Mouse (Mus musculus) forebrain, embryonic 11.5 days (tissue): Measurements from ENCODE around the gene Epha6. TPM values are rescaled to one million over a fixed set of nuclear protein-coding genes. Genes with fewer than 3 reads are reported as not detected.

Experiments used
- ATAC-seq: fragments of 200-750 bp; cut with Nextera tagmentation; replicated peaks from 2 replicates; pipeline ENCODE4 v1.8.0; 2017; ENCODE audit warnings: moderate TSS enrichment; ENCODE audit not compliant: low FRiP score
- DNase-seq: peaks from one replicate; pipeline ENCODE4 v3.0.0-alpha.2; 2017; ENCODE audit warnings: low spot score
- H3K27ac ChIP-seq: fragments of 300-500 bp; sonication (generic); 2 replicates; pipeline ENCODE4 v1.5.1; 2014; ENCODE audit warnings: low read depth, low read length
- H3K27me3 ChIP-seq: fragments of 300-500 bp; sonication (generic); 2 replicates; pipeline ENCODE4 v1.6.1; 2014; ENCODE audit warnings: mild to moderate bottlenecking, low read length, mixed read lengths; ENCODE audit not compliant: control insufficient read depth, insufficient read depth
- H3K36me3 ChIP-seq: fragments of 300-500 bp; sonication (generic); 2 replicates; pipeline ENCODE4 v1.6.1; 2014; ENCODE audit warnings: mild to moderate bottlenecking, low read length, moderate library complexity, mixed read lengths; ENCODE audit not compliant: control insufficient read depth, insufficient read depth
- H3K4me1 ChIP-seq: fragments of 300-500 bp; sonication (generic); replicated peaks from 2 replicates; pipeline ENCODE4 v1.6.1; 2014; ENCODE audit warnings: low read length, mixed read lengths; ENCODE audit not compliant: control insufficient read depth, insufficient read depth
- H3K4me2 ChIP-seq: fragments of 300-500 bp; sonication (generic); 2 replicates; pipeline ENCODE4 v1.6.1; 2014; ENCODE audit warnings: low read depth, mild to moderate bottlenecking, low read length, moderate library complexity, mixed read lengths; ENCODE audit not compliant: severe bottlenecking
- H3K4me3 ChIP-seq: fragments of 300-500 bp; sonication (generic); 2 replicates; pipeline ENCODE4 v1.5.1; 2014; ENCODE audit warnings: low read depth, low read length
- H3K9ac ChIP-seq: fragments of 300-500 bp; sonication (generic); 2 replicates; pipeline ENCODE4 v1.6.1; 2014; ENCODE audit warnings: low read length
- H3K9me3 ChIP-seq: fragments of 300-500 bp; sonication (generic); 2 replicates; pipeline ENCODE4 v1.6.1; 2016; ENCODE audit warnings: low read length, mixed read lengths; ENCODE audit not compliant: control insufficient read depth
- WGBS: fragments of 180-500 bp; shearing (Covaris S2); extraction: QIAGEN DNeasy Blood & Tissue Kit; methylation state at CpG from one replicate; pipeline ENCODE4 v1.1.7; 2014; 5-methylcytosine and 5-hydroxymethylcytosine counted together
- polyA plus RNA-seq: library from polyadenylated mRNA; unstranded; fragments of >200 nt; fragmentation: Nextera tagmentation; extraction: Ambion mirVana; gene quantifications from 2 replicates; pipeline ENCODE4 v1.2.1, GENCODE M21; 2014

The Epha6 gene
- polyA plus RNA-seq, 1 experiment from 2014 or later: 0.68 TPM

- no peaks in the 10 kb centered on the region for H3K4me1 ChIP-seq
- no peaks in the 10 kb centered on the region for H3K36me3 ChIP-seq
- H3K27ac ChIP-seq: no peak overlapping the region
- no peaks in the 10 kb centered on the region for H3K9me3 ChIP-seq
- no peak for ATAC-seq
- DNase-seq: no peak
- H3K27me3 ChIP-seq: no peaks in the 10 kb centered on the region
- 82% methylated on average over 4 of the region's 4 CpGs for WGBS
- H3K4me2 ChIP-seq: no peak overlapping the region
- no peak overlapping the region for H3K9ac ChIP-seq
- H3K4me3 ChIP-seq: no peak overlapping the region
These were observed 60.9 kb downstream of the Epha6 start for GRCm38 (mm10) chr16:60544385-60544784.

GRCm38 (mm10) chr16:60538233-60538632 lies 67.1 kb downstream of the Epha6 start:
- ATAC-seq (peak; percentile 66), DNase-seq (no peak)
- H3K9ac ChIP-seq: no peak overlapping the region
- H3K36me3 ChIP-seq: no peaks in the 10 kb centered on the region
- no peak overlapping the region for H3K4me2 ChIP-seq
- no peak overlapping the region for H3K27ac ChIP-seq
- H3K4me1 ChIP-seq: no peaks in the 10 kb centered on the region
- no peaks in the 10 kb centered on the region for H3K27me3 ChIP-seq
- no peaks in the 10 kb centered on the region for H3K9me3 ChIP-seq
- no peak overlapping the region for H3K4me3 ChIP-seq

GRCm38 (mm10) chr16:60509707-60510106 lies 95.6 kb downstream of the Epha6 start:
- WGBS: 46% methylated on average over 3 of the region's 3 CpGs
- H3K4me2 ChIP-seq: no peak overlapping the region
- no peaks in the 10 kb centered on the region for H3K9me3 ChIP-seq
- H3K36me3 ChIP-seq: no peaks in the 10 kb centered on the region
- H3K4me1 ChIP-seq: no peaks in the 10 kb centered on the region
- H3K9ac ChIP-seq: no peak overlapping the region
- H3K27me3 ChIP-seq: no peaks in the 10 kb centered on the region
- DNase-seq (no peak), ATAC-seq (peak; percentile 39; the same call in 1 of the 2 replicates)
- no peak overlapping the region for H3K4me3 ChIP-seq
- no peak overlapping the region for H3K27ac ChIP-seq

- H3K27me3 ChIP-seq: no peaks in the 10 kb centered on the region
- WGBS: 94% methylated on average over 1 of the region's 1 CpGs
These were observed 105.8 kb downstream of the Epha6 start for GRCm38 (mm10) chr16:60499567-60499966.

GRCm38 (mm10) chr16:60475776-60476175 lies 129.6 kb downstream of the Epha6 start:
- Histone ChIP-seq H3K36me3 (no peaks in the 10 kb centered on the region), H3K9ac (no peak overlapping the region), H3K27me3 (no peaks in the 10 kb centered on the region), H3K27ac (no peak overlapping the region), H3K4me3 (no peak overlapping the region), H3K9me3 (no peaks in the 10 kb centered on the region), H3K4me1 (no peaks in the 10 kb centered on the region), H3K4me2 (no peak overlapping the region)
- DNase-seq: no peak
- no peak for ATAC-seq

More at GRCm38 (mm10) chr16:60499567-60499966, 105.8 kb downstream of the Epha6 start:
- Histone ChIP-seq H3K4me2 (no peak overlapping the region), H3K36me3 (no peaks in the 10 kb centered on the region), H3K9me3 (no peaks in the 10 kb centered on the region), H3K4me3 (no peak overlapping the region), H3K4me1 (no peaks in the 10 kb centered on the region), H3K27ac (no peak overlapping the region), H3K9ac (no peak overlapping the region)
- ATAC-seq (no peak), DNase-seq (no peak)

GRCm38 (mm10) chr16:60468200-60468785 lies 137.0 kb downstream of the Epha6 start:
- 71% methylated on average over 7 of the region's 7 CpGs for WGBS
- DNase-seq: no peak
- H3K9me3 ChIP-seq: no peaks in the 10 kb centered on the region
- no peak overlapping the region for H3K27ac ChIP-seq
- no peak overlapping the region for H3K4me2 ChIP-seq
- H3K36me3 ChIP-seq: no peaks in the 10 kb centered on the region
- no peak for ATAC-seq
- no peaks in the 10 kb centered on the region for H3K27me3 ChIP-seq
- H3K4me1 ChIP-seq: no peaks in the 10 kb centered on the region
- H3K4me3 ChIP-seq: no peak overlapping the region
- no peak overlapping the region for H3K9ac ChIP-seq

- H3K9me3 ChIP-seq: no peaks in the 10 kb centered on the region
- H3K4me1 ChIP-seq: no peaks in the 10 kb centered on the region
- no peak overlapping the region for H3K27ac ChIP-seq
- H3K36me3 ChIP-seq: no peaks in the 10 kb centered on the region
- ATAC-seq (0 out of 2 replicates have a peak, but pooled peaks have one; percentile 46), DNase-seq (peak; percentile 55)
- H3K9ac ChIP-seq: no peak overlapping the region
- H3K27me3 ChIP-seq: no peaks in the 10 kb centered on the region
- WGBS: 95% methylated on average over 1 of the region's 1 CpGs
- H3K4me2 ChIP-seq: no peak overlapping the region
- H3K4me3 ChIP-seq: no peak overlapping the region
These were observed 170.0 kb downstream of the Epha6 start for GRCm38 (mm10) chr16:60435283-60435682.

- DNase-seq (no peak), ATAC-seq (no peak)
- H3K27me3 ChIP-seq: no peaks in the 10 kb centered on the region
- H3K4me3 ChIP-seq: no peak overlapping the region
- H3K4me2 ChIP-seq: no peak overlapping the region
- H3K9ac ChIP-seq: no peak overlapping the region
- 67% methylated on average over 1 of the region's 1 CpGs for WGBS
- H3K9me3 ChIP-seq: no peaks in the 10 kb centered on the region
- H3K36me3 ChIP-seq: no peaks in the 10 kb centered on the region
- no peaks in the 10 kb centered on the region for H3K4me1 ChIP-seq
- no peak overlapping the region for H3K27ac ChIP-seq
These were observed 171.1 kb downstream of the Epha6 start for GRCm38 (mm10) chr16:60434241-60434640.

GRCm38 (mm10) chr16:60395306-60395705 lies 210.0 kb downstream of the Epha6 start:
- no peak overlapping the region for H3K4me2 ChIP-seq
- ATAC-seq (no peak), DNase-seq (no peak)
- no peak overlapping the region for H3K27ac ChIP-seq
- no peak overlapping the region for H3K4me3 ChIP-seq
- no peaks in the 10 kb centered on the region for H3K36me3 ChIP-seq
- 72% methylated on average over 3 of the region's 3 CpGs for WGBS
- H3K4me1 ChIP-seq: no peaks in the 10 kb centered on the region
- H3K27me3 ChIP-seq: no peaks in the 10 kb centered on the region
- H3K9ac ChIP-seq: no peak overlapping the region
- H3K9me3 ChIP-seq: no peaks in the 10 kb centered on the region
